Mouse (Mus musculus): ENCODE data around the gene Inca1. TPM values are rescaled to one million over a fixed set of nuclear protein-coding genes. Genes with fewer than 3 reads are reported as not detected.
A peak's percentile ranks its signal among the peaks of the same experiment; 100 is the strongest.

Gene Inca1
- polyA plus RNA-seq, 1 experiment: 5.4 TPM

DNA sequence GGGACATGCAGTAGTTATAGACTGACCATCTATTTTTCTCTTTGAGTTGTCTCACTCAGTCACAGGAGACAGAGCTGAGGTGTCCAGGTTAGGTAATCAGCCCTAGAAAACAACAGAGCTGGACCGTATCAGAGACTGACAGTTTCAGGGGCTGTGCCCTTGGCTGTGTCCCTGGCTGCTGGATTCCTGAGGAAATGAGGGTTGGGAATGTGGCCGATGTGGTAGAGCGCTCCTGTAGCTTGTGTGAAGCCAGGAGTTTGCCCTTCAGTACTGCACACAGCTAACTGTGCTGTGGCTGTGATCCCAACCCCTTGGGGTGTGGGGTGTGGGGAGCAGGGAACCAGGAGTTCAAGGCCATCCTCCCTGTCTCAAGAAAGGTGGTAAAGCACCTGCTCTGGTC is 21.1 kb upstream of the Inca1 start:
- DNase-seq: no peak
- H3K36me3 ChIP-seq (ENCODE audit: control insufficient read depth, insufficient read depth, low read length): peaks cover 5% of the 10 kb centered on the region
- TF ChIP-seq CTCF (conservative IDR thresholded peaks at IDR 0.05; ENCODE audit: insufficient read depth, insufficient read length, low read depth, low read length) (no peak), POLR2A (IDR thresholded peaks at IDR 0.05; ENCODE audit: low read depth, low read length) (no peak)
- H3K27me3 ChIP-seq (replicated peaks; ENCODE audit: control insufficient read depth, insufficient read depth, low read length): no peaks in the 10 kb centered on the region
- H3K4me3 ChIP-seq (ENCODE audit: insufficient read depth, low read depth, low read length): no peak overlapping the region
- WGBS: 78% methylated on average over 3 of the region's 3 CpGs
- H3K27ac ChIP-seq (ENCODE audit: insufficient read depth, low read depth, low read length): peak overlapping the region; percentile 29
- H3K4me1 ChIP-seq (ENCODE audit: control insufficient read depth, insufficient read depth, low read length): peaks cover 6% of the 10 kb centered on the region; the same call in 1 of the 2 replicates

DNA sequence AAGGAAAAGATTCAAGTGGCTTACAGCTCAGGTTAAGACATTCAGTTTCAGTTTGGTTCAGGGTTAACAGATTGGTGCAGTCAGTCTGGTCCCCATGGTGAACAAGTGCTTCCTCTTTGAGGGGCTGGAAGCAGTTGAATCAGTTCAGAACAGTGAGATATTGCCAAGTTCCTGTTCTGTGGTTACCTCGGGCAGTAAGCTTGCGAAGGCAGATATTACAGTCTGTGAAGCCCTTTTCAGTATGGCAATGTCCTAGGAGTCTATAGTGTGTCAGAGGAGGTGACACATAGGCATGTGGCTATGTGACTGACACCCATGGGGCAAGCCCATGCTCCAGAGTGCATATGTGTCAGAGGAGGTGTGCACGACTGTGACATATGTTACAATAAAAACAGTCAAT is 20.6 kb upstream of the Inca1 start:
- TF ChIP-seq POLR2A (IDR thresholded peaks at IDR 0.05; ENCODE audit: low read depth, low read length) (no peak), CTCF (conservative IDR thresholded peaks at IDR 0.05; ENCODE audit: insufficient read depth, insufficient read length, low read depth, low read length) (no peak)
- Histone ChIP-seq H3K36me3 (ENCODE audit: control insufficient read depth, insufficient read depth, low read length) (peaks cover 3% of the 10 kb centered on the region), H3K27ac (ENCODE audit: insufficient read depth, low read depth, low read length) (peak overlapping the region; percentile 29), H3K4me3 (ENCODE audit: insufficient read depth, low read depth, low read length) (no peak overlapping the region), H3K27me3 (replicated peaks; ENCODE audit: control insufficient read depth, insufficient read depth, low read length) (no peaks in the 10 kb centered on the region), H3K4me1 (ENCODE audit: control insufficient read depth, insufficient read depth, low read length) (peaks cover 6% of the 10 kb centered on the region; the same call in 1 of the 2 replicates)
- 71% methylated on average over 3 of the region's 3 CpGs for WGBS
- no peak for DNase-seq

DNA sequence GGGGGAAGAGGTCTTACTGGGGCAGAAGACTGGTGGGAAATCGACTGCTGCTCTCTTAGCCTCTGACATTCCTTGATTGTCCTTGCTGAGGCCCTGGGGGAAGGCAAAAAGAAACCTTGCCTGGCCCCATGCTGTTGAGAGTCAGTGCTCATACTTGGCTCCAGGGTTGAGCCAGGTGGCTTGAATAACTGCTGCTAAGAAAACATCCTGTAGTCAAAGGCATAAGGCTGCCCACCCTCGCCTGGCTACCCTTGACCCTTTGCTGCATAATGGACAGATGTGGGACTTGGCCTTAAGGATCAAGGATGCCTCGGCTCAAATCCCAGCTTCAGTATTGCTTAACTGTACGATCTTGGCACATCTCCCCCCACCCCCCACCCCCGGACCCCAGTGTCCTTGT is 18.5 kb upstream of the Inca1 start:
- WGBS: 73% methylated on average over 5 of the region's 5 CpGs
- DNase-seq: no peak
- Histone ChIP-seq H3K27ac (ENCODE audit: insufficient read depth, low read depth, low read length) (no peak overlapping the region), H3K36me3 (ENCODE audit: control insufficient read depth, insufficient read depth, low read length) (no peaks in the 10 kb centered on the region), H3K4me3 (ENCODE audit: insufficient read depth, low read depth, low read length) (no peak overlapping the region), H3K27me3 (replicated peaks; ENCODE audit: control insufficient read depth, insufficient read depth, low read length) (no peaks in the 10 kb centered on the region), H3K4me1 (ENCODE audit: control insufficient read depth, insufficient read depth, low read length) (no peaks in the 10 kb centered on the region)
- no peak for TF ChIP-seq POLR2A (IDR thresholded peaks at IDR 0.05; ENCODE audit: low read depth, low read length)

DNA sequence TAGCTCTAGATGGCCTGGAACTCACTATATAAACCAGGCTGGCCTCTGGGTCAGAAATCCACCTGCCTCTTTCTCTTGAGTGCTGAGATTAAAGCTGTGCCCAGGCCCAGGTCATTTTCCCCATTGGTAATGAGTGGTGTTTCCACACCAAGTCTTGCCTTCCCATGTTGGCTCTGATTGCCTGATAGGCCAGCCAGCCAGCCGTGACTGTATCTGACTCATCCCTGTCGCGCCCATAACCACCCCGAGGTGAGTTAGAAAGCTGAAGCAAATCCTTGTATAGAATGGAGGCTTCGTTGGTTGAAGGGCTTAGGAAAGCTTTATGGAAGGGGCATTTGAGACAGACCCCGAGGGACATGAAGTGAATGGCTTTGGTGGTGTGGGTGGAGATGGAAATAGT is 15.9 kb upstream of the Inca1 start:
- DNase-seq: no peak
- H3K4me1 ChIP-seq (ENCODE audit: control insufficient read depth, insufficient read depth, low read length): no peaks in the 10 kb centered on the region
- no peaks in the 10 kb centered on the region for H3K36me3 ChIP-seq (ENCODE audit: control insufficient read depth, insufficient read depth, low read length)
- no peaks in the 10 kb centered on the region for H3K27me3 ChIP-seq (replicated peaks; ENCODE audit: control insufficient read depth, insufficient read depth, low read length)
- TF ChIP-seq CTCF (conservative IDR thresholded peaks at IDR 0.05; ENCODE audit: insufficient read depth, insufficient read length, low read depth, low read length): no peak
- TF ChIP-seq POLR2A (IDR thresholded peaks at IDR 0.05; ENCODE audit: low read depth, low read length): no peak
- H3K4me3 ChIP-seq (ENCODE audit: insufficient read depth, low read depth, low read length): no peak overlapping the region
- WGBS: 75% methylated on average over 6 of the region's 6 CpGs
- no peak overlapping the region for H3K27ac ChIP-seq (ENCODE audit: insufficient read depth, low read depth, low read length)

DNA sequence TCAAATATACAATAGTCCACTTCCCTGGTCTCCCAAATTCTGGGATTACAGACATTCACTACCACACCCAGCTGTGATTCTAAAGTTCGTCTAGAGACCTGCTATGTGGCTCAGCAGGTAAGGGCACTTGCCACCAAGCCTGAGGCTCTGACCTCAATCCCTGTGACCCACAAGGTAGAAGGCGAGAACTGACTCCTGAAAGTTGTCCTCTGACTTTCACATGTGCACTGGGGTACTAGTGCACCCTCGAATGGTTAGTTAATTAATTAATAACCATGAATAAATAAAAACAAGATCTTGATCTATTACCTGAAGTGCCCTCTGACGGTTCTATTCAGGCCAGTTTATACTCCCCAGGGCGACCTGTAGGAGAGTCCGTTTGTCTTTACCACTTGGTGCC is 13.3 kb upstream of the Inca1 start:
- no peak for TF ChIP-seq POLR2A (IDR thresholded peaks at IDR 0.05; ENCODE audit: low read depth, low read length)
- TF ChIP-seq CTCF (conservative IDR thresholded peaks at IDR 0.05; ENCODE audit: insufficient read depth, insufficient read length, low read depth, low read length): no peak
- Histone ChIP-seq H3K27me3 (replicated peaks; ENCODE audit: control insufficient read depth, insufficient read depth, low read length) (no peaks in the 10 kb centered on the region), H3K4me1 (ENCODE audit: control insufficient read depth, insufficient read depth, low read length) (no peaks in the 10 kb centered on the region), H3K27ac (ENCODE audit: insufficient read depth, low read depth, low read length) (no peak overlapping the region), H3K4me3 (ENCODE audit: insufficient read depth, low read depth, low read length) (no peak overlapping the region), H3K36me3 (ENCODE audit: control insufficient read depth, insufficient read depth, low read length) (peaks cover 2% of the 10 kb centered on the region)
- DNase-seq: peak; percentile 53
- 50% methylated on average over 6 of the region's 6 CpGs for WGBS

DNA sequence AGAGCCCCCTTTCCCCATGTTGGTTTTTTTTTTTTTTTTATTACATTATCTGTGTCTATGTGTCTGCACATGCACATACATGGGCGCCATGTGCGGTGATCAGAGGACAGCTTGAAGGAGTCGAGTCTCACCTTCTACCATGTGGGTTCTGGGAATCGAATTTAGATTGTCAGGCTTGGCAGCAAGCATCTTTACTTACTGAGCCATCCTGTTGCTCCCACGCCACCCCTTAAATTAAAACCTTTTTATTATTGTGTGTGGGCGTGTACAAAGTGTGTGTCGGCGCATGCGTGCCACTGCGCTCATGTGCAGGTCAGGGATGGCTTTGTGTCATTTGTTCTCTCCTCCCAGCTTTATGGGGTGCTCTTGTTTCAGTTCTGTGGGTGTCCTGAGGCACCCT is 11.1 kb upstream of the Inca1 start:
- 90% methylated on average over 10 of the region's 10 CpGs for WGBS
- DNase-seq: no peak

DNA sequence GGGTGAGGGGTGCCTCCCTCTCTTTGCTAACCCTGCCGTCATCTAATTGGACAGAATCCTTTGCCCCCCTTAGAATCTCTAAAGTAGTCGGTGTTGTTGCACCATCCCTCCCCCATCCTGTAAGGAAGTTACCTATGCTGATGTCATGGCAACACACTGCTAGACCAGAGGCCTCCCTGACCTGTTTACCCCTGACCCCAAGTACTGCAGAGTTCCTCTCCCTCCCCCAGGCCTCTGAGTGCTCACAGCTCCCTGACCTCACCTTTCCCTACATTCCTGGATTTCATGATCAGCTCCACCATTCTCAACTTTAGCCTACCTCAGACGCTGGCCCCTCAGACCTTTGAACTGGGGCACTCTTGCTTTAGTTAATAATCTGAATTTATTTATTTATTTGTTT is 6.2 kb upstream of the Inca1 start:
- H3K4me1 ChIP-seq (ENCODE audit: control insufficient read depth, insufficient read depth, low read length): peaks cover 7% of the 10 kb centered on the region; the same call in 1 of the 2 replicates
- DNase-seq: no peak
- H3K27ac ChIP-seq (ENCODE audit: insufficient read depth, low read depth, low read length): no peak overlapping the region
- peaks cover 8% of the 10 kb centered on the region for H3K36me3 ChIP-seq (ENCODE audit: control insufficient read depth, insufficient read depth, low read length)
- TF ChIP-seq POLR2A (IDR thresholded peaks at IDR 0.05; ENCODE audit: low read depth, low read length): no peak
- no peak for TF ChIP-seq CTCF (conservative IDR thresholded peaks at IDR 0.05; ENCODE audit: insufficient read depth, insufficient read length, low read depth, low read length)
- H3K27me3 ChIP-seq (replicated peaks; ENCODE audit: control insufficient read depth, insufficient read depth, low read length): no peaks in the 10 kb centered on the region
- no peak overlapping the region for H3K4me3 ChIP-seq (ENCODE audit: insufficient read depth, low read depth, low read length)
- WGBS: 64% methylated on average over 3 of the region's 3 CpGs

More for the DNA sequence above, 11.1 kb upstream of the Inca1 start:
- no peak overlapping the region for H3K4me3 ChIP-seq (ENCODE audit: insufficient read depth, low read depth, low read length)
- peaks cover 5% of the 10 kb centered on the region for H3K36me3 ChIP-seq (ENCODE audit: control insufficient read depth, insufficient read depth, low read length)
- no peak overlapping the region for H3K27ac ChIP-seq (ENCODE audit: insufficient read depth, low read depth, low read length)
- TF ChIP-seq POLR2A (IDR thresholded peaks at IDR 0.05; ENCODE audit: low read depth, low read length) (no peak), CTCF (conservative IDR thresholded peaks at IDR 0.05; ENCODE audit: insufficient read depth, insufficient read length, low read depth, low read length) (no peak)
- no peaks in the 10 kb centered on the region for H3K4me1 ChIP-seq (ENCODE audit: control insufficient read depth, insufficient read depth, low read length)
- H3K27me3 ChIP-seq (replicated peaks; ENCODE audit: control insufficient read depth, insufficient read depth, low read length): no peaks in the 10 kb centered on the region

DNA sequence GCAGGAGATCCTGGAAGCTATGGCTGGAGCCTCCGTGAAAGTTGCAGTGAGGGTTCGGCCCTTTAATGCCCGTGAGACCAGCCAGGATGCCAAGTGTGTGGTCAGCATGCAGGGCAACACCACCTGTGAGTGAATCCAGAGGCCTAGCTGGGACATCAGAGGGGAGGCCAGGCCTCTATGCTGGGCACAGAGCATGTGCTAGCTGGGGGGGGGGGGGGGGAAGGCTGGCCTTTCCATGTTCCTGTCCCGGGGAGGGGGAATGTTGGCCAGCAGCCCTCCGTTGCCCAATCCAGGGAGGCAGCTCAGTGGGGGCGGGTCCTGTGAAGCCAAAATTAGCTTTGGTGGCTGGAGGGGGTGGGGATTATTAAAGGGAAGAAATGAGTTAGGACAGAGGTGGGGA is 2.8 kb upstream of the Inca1 start:
- H3K27ac ChIP-seq (ENCODE audit: insufficient read depth, low read depth, low read length): no peak overlapping the region
- 37% methylated on average over 6 of the region's 6 CpGs for WGBS

More for the DNA sequence above, 2.8 kb upstream of the Inca1 start:
- no peaks in the 10 kb centered on the region for H3K27me3 ChIP-seq (replicated peaks; ENCODE audit: control insufficient read depth, insufficient read depth, low read length)
- peaks cover 6% of the 10 kb centered on the region for H3K36me3 ChIP-seq (ENCODE audit: control insufficient read depth, insufficient read depth, low read length)
- TF ChIP-seq POLR2A (IDR thresholded peaks at IDR 0.05; ENCODE audit: low read depth, low read length): no peak
- TF ChIP-seq CTCF (conservative IDR thresholded peaks at IDR 0.05; ENCODE audit: insufficient read depth, insufficient read length, low read depth, low read length): no peak
- H3K4me3 ChIP-seq (ENCODE audit: insufficient read depth, low read depth, low read length): no peak overlapping the region
- H3K4me1 ChIP-seq (ENCODE audit: control insufficient read depth, insufficient read depth, low read length): peaks cover 9% of the 10 kb centered on the region; the same call in 1 of the 2 replicates
- DNase-seq: no peak
